Mouse (Mus musculus): ENCODE measurements at regions not wholly inside any gene's neighbourhood (a gene's known extent, or its start where the extent isn't known, plus 50 kb on each side); places are given as distances from the start of the nearest gene placed in this dataset.

GRCm38 (mm10) chr2:172770061-172770460, 170.1 kb downstream of the Bmp7 start:
- in situ Hi-C loops (cut with MseI, MboI): loop anchor here (10.0 kb wide), 2 partner anchors 215 to 295 kb away; partner anchors contain the start of gene Fam209 (in 1 of the 2)

- in situ Hi-C loops (cut with MseI, MboI): loop anchor here (10.0 kb wide), 2 partner anchors 216 to 296 kb away; partner anchors contain the start of gene Fam209 (in 1 of the 2)
Measured at GRCm38 (mm10) chr2:172770606-172771005, 169.5 kb downstream of the Bmp7 start.

- in situ Hi-C loops (cut with MseI, MboI): loop anchor here (10.0 kb wide), 2 partner anchors 218 to 298 kb away; partner anchors contain the start of gene Fam209 (in 1 of the 2)
Measured at GRCm38 (mm10) chr2:172773176-172773575, 166.9 kb downstream of the Bmp7 start.

- in situ Hi-C loops (cut with MseI, MboI): loop anchor here (5.0 to 10.0 kb wide), 4 partner anchors 41 to 302 kb away; partner anchors contain the start of gene Fam209 (in 1 of the 2)
Measured at GRCm38 (mm10) chr2:172776485-172776884, 163.6 kb downstream of the Bmp7 start.

- in situ Hi-C loops (cut with MseI, MboI): loop anchor here (5.0 to 10.0 kb wide), 4 partner anchors 40 to 303 kb away; partner anchors contain the start of gene Fam209 (in 1 of the 2)
Measured at GRCm38 (mm10) chr2:172777774-172778173, 162.3 kb downstream of the Bmp7 start.

- in situ Hi-C loops (cut with MseI, MboI): loop anchor here (5.0 to 10.0 kb wide), 4 partner anchors 38 to 304 kb away; partner anchors contain the start of gene Fam209 (in 1 of the 2)
Measured at GRCm38 (mm10) chr2:172779096-172779495, 161.0 kb downstream of the Bmp7 start.

- in situ Hi-C loops (cut with MseI, MboI): no loop called here
Measured at GRCm38 (mm10) chr2:172782686-172783085, 157.4 kb downstream of the Bmp7 start.

GRCm38 (mm10) chr2:172786297-172786696, 153.8 kb downstream of the Bmp7 start:
- in situ Hi-C loops (cut with MseI, MboI): no loop called here

- in situ Hi-C loops (cut with MseI, MboI): no loop called here
Measured at GRCm38 (mm10) chr2:172787203-172787944, 152.7 kb downstream of the Bmp7 start.

GRCm38 (mm10) chr2:172789260-172789659, 150.9 kb downstream of the Bmp7 start:
- in situ Hi-C loops (cut with MseI, MboI): no loop called here

GRCm38 (mm10) chr2:172792555-172792954, 147.6 kb downstream of the Bmp7 start:
- in situ Hi-C loops (cut with MseI, MboI): no loop called here

- in situ Hi-C loops (cut with MseI, MboI): no loop called here
Measured at GRCm38 (mm10) chr2:172793991-172794390, 146.1 kb downstream of the Bmp7 start.

- in situ Hi-C loops (cut with MseI, MboI): no loop called here
Measured at GRCm38 (mm10) chr2:172794771-172795170, 145.3 kb downstream of the Bmp7 start.

GRCm38 (mm10) chr2:172796104-172796503, 144.0 kb downstream of the Bmp7 start:
- in situ Hi-C loops (cut with MseI, MboI): no loop called here

- in situ Hi-C loops (cut with MseI, MboI): no loop called here
Measured at GRCm38 (mm10) chr2:172796955-172797354, 143.2 kb downstream of the Bmp7 start.

GRCm38 (mm10) chr2:172799951-172800350, 140.2 kb downstream of the Bmp7 start:
- in situ Hi-C loops (cut with MseI, MboI): no loop called here

- in situ Hi-C loops (cut with MseI, MboI): no loop called here
Measured at GRCm38 (mm10) chr2:172800801-172801200, 139.3 kb downstream of the Bmp7 start.

GRCm38 (mm10) chr2:172801804-172802203, 138.3 kb downstream of the Bmp7 start:
- in situ Hi-C loops (cut with MseI, MboI): no loop called here

GRCm38 (mm10) chr2:172807446-172807845, 132.7 kb downstream of the Bmp7 start:
- in situ Hi-C loops (cut with MseI, MboI): no loop called here

- in situ Hi-C loops (cut with MseI, MboI): no loop called here
Measured at GRCm38 (mm10) chr2:172809306-172809705, 130.8 kb downstream of the Bmp7 start.

- in situ Hi-C loops (cut with MseI, MboI): no loop called here
Measured at GRCm38 (mm10) chr2:172813319-172813718, 126.8 kb downstream of the Bmp7 start.

GRCm38 (mm10) chr2:172813906-172814305, 126.2 kb downstream of the Bmp7 start:
- in situ Hi-C loops (cut with MseI, MboI): no loop called here

GRCm38 (mm10) chr2:172815146-172815545, 125.0 kb downstream of the Bmp7 start:
- in situ Hi-C loops (cut with MseI, MboI): loop anchor here in 1 of 2 experiments (5.0 kb wide), 1 partner anchor 38 kb away; no protein-coding TSS in a partner anchor
